Mouse (Mus musculus) limb, embryonic 14.5 days (tissue): Measurements from ENCODE around the gene Zfp637. TPM values are rescaled to one million over a fixed set of nuclear protein-coding genes. Genes with fewer than 3 reads are reported as not detected.

Source experiments
- ATAC-seq: fragments of 200-750 bp; cut with Nextera tagmentation; 2 replicates; pipeline ENCODE4 v1.8.0; 2017; ENCODE audit warnings: low read depth, moderate number of reproducible peaks, moderate TSS enrichment; ENCODE audit not compliant: low FRiP score
- DNase-seq: peaks from one replicate; pipeline ENCODE4 v3.0.0-alpha.2; 2015; ENCODE audit warnings: low spot score
- H3K27ac ChIP-seq: fragments of 300-500 bp; sonication (generic); replicated peaks from 2 replicates; pipeline ENCODE4 v1.5.1; 2014; ENCODE audit warnings: low read depth, mild to moderate bottlenecking, low read length, moderate library complexity, mixed read lengths
- H3K27me3 ChIP-seq: fragments of 300-500 bp; sonication (generic); 2 replicates; pipeline ENCODE4 v1.6.1; 2014; ENCODE audit warnings: low read length, mixed read lengths; ENCODE audit not compliant: control insufficient read depth, insufficient read depth
- H3K36me3 ChIP-seq: fragments of 300-500 bp; sonication (generic); 2 replicates; pipeline ENCODE4 v1.6.1; 2014; ENCODE audit warnings: mild to moderate bottlenecking, low read length, moderate library complexity, mixed read lengths; ENCODE audit not compliant: control insufficient read depth, insufficient read depth
- H3K4me1 ChIP-seq: fragments of 300-500 bp; sonication (generic); 2 replicates; pipeline ENCODE4 v1.6.1; 2014; ENCODE audit warnings: antibody characterized with exemption, low read length, mixed read lengths; ENCODE audit not compliant: control insufficient read depth, insufficient read depth
- H3K4me2 ChIP-seq: fragments of 300-500 bp; sonication (generic); replicated peaks from 2 replicates; pipeline ENCODE4 v1.6.1; 2014; ENCODE audit warnings: low read depth, mild to moderate bottlenecking, low read length, moderate library complexity; ENCODE audit not compliant: severe bottlenecking
- H3K4me3 ChIP-seq: fragments of 300-500 bp; sonication (generic); replicated peaks from 2 replicates; pipeline ENCODE4 v1.5.1; 2014; ENCODE audit warnings: low read length
- H3K9ac ChIP-seq: fragments of 300-500 bp; sonication (generic); 2 replicates; pipeline ENCODE4 v1.6.1; 2014; ENCODE audit warnings: mild to moderate bottlenecking, low read depth, low read length, moderate library complexity; ENCODE audit not compliant: severe bottlenecking
- H3K9me3 ChIP-seq: fragments of 300-500 bp; sonication (generic); 2 replicates; pipeline ENCODE4 v1.6.1; 2016; ENCODE audit warnings: low read length; ENCODE audit not compliant: control insufficient read depth
- POLR2A ChIP-seq: fragments of 200-500 bp; IDR thresholded peaks from 2 replicates; pipeline ENCODE4 v1.8.0; 2012; ENCODE audit warnings: inconsistent platforms, mild to moderate bottlenecking, moderate library complexity, borderline replicate concordance; ENCODE audit not compliant: insufficient read depth, insufficient read length; ENCODE audit errors: extremely low read depth
- WGBS: fragments of 180-500 bp; shearing (Covaris S2); extraction: QIAGEN DNeasy Blood & Tissue Kit; methylation state at CpG from one replicate; pipeline ENCODE4 v1.1.7; 2014; 5-methylcytosine and 5-hydroxymethylcytosine counted together
- polyA plus RNA-seq, 2 experiments: library from polyadenylated mRNA; depleted of rRNA in 1 of 2; stranded (reverse) in 1 of 2; unstranded in 1 of 2; fragments of >200 nt; fragmentation: Nextera tagmentation in 1 of 2; extraction: Ambion mirVana in 1 of 2; gene quantifications; 2 replicates each; pipeline versions ENCODE4 v1.2.1 to v1.2.3; 2012 to 2014

Gene Zfp637
- polyA plus RNA-seq, 2 experiments, result 85.1 to 148 TPM

- 69% methylated on average over 7 of the region's 7 CpGs for WGBS
- Histone ChIP-seq H3K27ac (no peak overlapping the region), H3K27me3 (no peaks in the 10 kb centered on the region), H3K9ac (no peak overlapping the region), H3K36me3 (no peaks in the 10 kb centered on the region), H3K4me3 (no peak overlapping the region), H3K4me1 (peaks cover 4% of the 10 kb centered on the region; the same call in 1 of the 2 replicates), H3K9me3 (no peaks in the 10 kb centered on the region), H3K4me2 (no peak overlapping the region)
- no peak for TF ChIP-seq POLR2A
- ATAC-seq (no peak), DNase-seq (no peak)
These were observed 41.0 kb downstream of the Zfp637 start for GRCm38 (mm10) chr6:117881997-117882396.

- DNase-seq (no peak), ATAC-seq (no peak)
- Histone ChIP-seq H3K4me3 (no peak overlapping the region), H3K36me3 (no peaks in the 10 kb centered on the region), H3K4me1 (no peaks in the 10 kb centered on the region), H3K9me3 (no peaks in the 10 kb centered on the region), H3K4me2 (no peak overlapping the region), H3K27me3 (no peaks in the 10 kb centered on the region), H3K27ac (no peak overlapping the region), H3K9ac (no peak overlapping the region)
- TF ChIP-seq POLR2A, result no peak
- 81% methylated on average over 2 of the region's 2 CpGs for WGBS
These were observed 45.0 kb downstream of the Zfp637 start for GRCm38 (mm10) chr6:117885943-117886342.

GRCm38 (mm10) chr6:117888032-117888431, 47.1 kb downstream of the Zfp637 start:
- H3K4me2 ChIP-seq, result no peak overlapping the region
- no peaks in the 10 kb centered on the region for H3K36me3 ChIP-seq
- H3K9ac ChIP-seq, result no peak overlapping the region
- H3K27ac ChIP-seq, result no peak overlapping the region
- no peaks in the 10 kb centered on the region for H3K9me3 ChIP-seq
- no peak for ATAC-seq
- DNase-seq, result no peak
- H3K4me1 ChIP-seq, result no peaks in the 10 kb centered on the region
- H3K27me3 ChIP-seq, result no peaks in the 10 kb centered on the region
- 30% methylated on average over 1 of the region's 1 CpGs for WGBS
- no peak overlapping the region for H3K4me3 ChIP-seq
- TF ChIP-seq POLR2A, result no peak

DNA sequence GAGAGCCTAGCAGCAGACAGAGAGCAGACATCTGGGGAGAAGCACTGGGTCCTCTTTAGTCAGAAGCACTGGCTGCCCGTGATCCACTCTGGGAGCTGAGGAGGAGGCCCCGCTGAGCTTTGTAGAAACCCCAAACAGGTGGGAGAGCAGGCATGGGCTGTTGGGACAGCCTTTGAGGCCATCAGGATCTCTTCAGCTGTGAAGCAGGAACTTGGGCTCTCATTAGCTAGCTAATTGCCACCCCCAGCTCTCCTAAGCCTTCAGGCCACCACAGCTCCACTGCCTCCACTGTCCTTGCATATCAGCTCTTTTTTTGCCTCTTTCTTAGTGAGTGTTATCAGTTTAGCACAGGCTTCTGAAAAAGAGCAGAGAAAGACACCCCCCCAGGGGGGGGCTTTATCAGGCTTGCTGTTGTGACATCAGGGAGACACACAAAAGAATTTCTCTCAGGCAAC, 47.7 kb downstream of the Zfp637 start:
- H3K4me2 ChIP-seq, result no peak overlapping the region
- ATAC-seq (no peak), DNase-seq (no peak)
- no peak overlapping the region for H3K4me3 ChIP-seq
- H3K4me1 ChIP-seq, result no peaks in the 10 kb centered on the region
- no peak overlapping the region for H3K9ac ChIP-seq
- WGBS, result 53% methylated on average over 2 of the region's 2 CpGs
- no peak overlapping the region for H3K27ac ChIP-seq
- no peaks in the 10 kb centered on the region for H3K9me3 ChIP-seq
- no peaks in the 10 kb centered on the region for H3K36me3 ChIP-seq
- H3K27me3 ChIP-seq, result no peaks in the 10 kb centered on the region
- no peak for TF ChIP-seq POLR2A

DNA sequence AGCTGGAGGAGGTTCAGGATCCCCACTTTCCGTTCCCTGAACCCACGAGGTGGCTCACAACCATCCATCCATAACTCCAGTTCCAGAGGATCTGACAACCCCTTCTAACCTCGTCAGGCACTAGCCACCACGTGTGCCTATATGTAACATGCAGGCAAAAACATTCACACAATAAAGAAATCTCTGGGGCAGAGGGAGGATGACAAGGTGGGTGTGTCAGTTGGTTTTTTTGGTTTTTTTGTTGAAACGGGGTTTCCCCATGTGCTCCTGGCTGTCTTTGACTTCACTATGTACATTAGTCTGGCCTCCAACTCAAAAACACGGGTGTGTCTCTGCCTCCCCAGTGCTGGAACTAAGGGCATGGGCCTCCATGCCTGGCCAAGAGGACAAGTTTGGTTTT, 49.3 kb downstream of the Zfp637 start:
- 76% methylated on average over 6 of the region's 6 CpGs for WGBS

GRCm38 (mm10) chr6:117891369-117892160, 50.6 kb downstream of the Zfp637 start:
- H3K36me3 ChIP-seq, result no peaks in the 10 kb centered on the region
- H3K4me1 ChIP-seq, result no peaks in the 10 kb centered on the region
- TF ChIP-seq POLR2A, result no peak
- H3K4me3 ChIP-seq, result no peak overlapping the region
- H3K27me3 ChIP-seq, result no peaks in the 10 kb centered on the region
- H3K9ac ChIP-seq, result no peak overlapping the region
- ATAC-seq (no peak), DNase-seq (no peak)
- H3K4me2 ChIP-seq, result no peak overlapping the region
- H3K9me3 ChIP-seq, result no peaks in the 10 kb centered on the region
- no peak overlapping the region for H3K27ac ChIP-seq
- WGBS, result 60% methylated on average over 14 of the region's 14 CpGs

More for the DNA sequence above, 49.3 kb downstream of the Zfp637 start:
- no peaks in the 10 kb centered on the region for H3K4me1 ChIP-seq
- H3K27me3 ChIP-seq, result no peaks in the 10 kb centered on the region
- no peak for TF ChIP-seq POLR2A
- no peak for DNase-seq
- no peak overlapping the region for H3K27ac ChIP-seq
- no peak overlapping the region for H3K4me3 ChIP-seq
- no peak for ATAC-seq
- H3K9ac ChIP-seq, result no peak overlapping the region
- H3K9me3 ChIP-seq, result no peaks in the 10 kb centered on the region
- no peaks in the 10 kb centered on the region for H3K36me3 ChIP-seq
- no peak overlapping the region for H3K4me2 ChIP-seq
